ENCODE assay signal across 38 mouse cellular contexts in the genomic region with DNA sequence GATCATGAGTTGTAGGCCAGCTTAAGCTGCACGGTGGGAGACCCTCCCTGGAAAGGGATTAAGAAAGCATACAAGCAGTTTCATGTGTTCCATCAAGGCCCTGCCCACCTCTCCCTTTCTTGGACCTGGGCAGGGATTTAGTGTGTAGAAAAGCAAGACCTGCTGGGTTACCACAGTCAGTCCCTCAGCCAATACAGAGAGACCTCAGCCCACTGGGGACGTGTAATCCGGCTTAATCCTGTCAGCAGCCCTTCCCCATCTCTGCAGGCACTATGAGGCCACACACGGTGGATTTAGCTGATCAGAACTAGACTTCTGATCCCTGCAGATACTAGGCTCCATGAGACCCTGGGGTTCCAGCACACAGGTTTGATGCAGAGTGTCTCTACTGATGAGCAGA. TPM values are rescaled to one million over a fixed set of nuclear protein-coding genes. Genes with fewer than 3 reads are reported as not detected.
DNase-seq lines count a peak whose midpoint lies in the region; ATAC-seq and TF ChIP-seq lines count a peak whose summit lies in the region.
"Had no signal": no experiment of that assay in that cellular context is flagged by ENCODE, and none has a peak within 500 bp of the region (broad histone marks: within the 10 kb centered on the region; RNA-seq: fewer than 3 reads in every experiment).

No protein-coding gene starts in this region.

- no peaks in the 10 kb centered on the region for H3K9me3 ChIP-seq in forebrain, embryonic 12.5 days
- H3K9me3 ChIP-seq in forebrain, embryonic 14.5 days (replicated peaks; ENCODE audit: control insufficient read depth, low read length) = no peaks in the 10 kb centered on the region
- H3K9me3 ChIP-seq in midbrain, embryonic 10.5 days (replicated peaks) = no peaks in the 10 kb centered on the region
- H3K9me3 ChIP-seq in midbrain, embryonic 15.5 days = no peaks in the 10 kb centered on the region
- H3K9me3 ChIP-seq in hindbrain, embryonic 13.5 days = no peaks in the 10 kb centered on the region
- H3K9me3 ChIP-seq: embryonic facial prominence, embryonic 13.5 days; heart, embryonic 10.5 days; heart, embryonic 15.5 days; limb, embryonic 10.5 days; limb, embryonic 15.5 days; neural tube, embryonic 13.5 days had no signal

- H3K36me3 ChIP-seq in forebrain, embryonic 12.5 days (replicated peaks) = no peaks in the 10 kb centered on the region
- no peaks in the 10 kb centered on the region for H3K36me3 ChIP-seq in forebrain, embryonic 14.5 days (ENCODE audit: control insufficient read depth, insufficient read depth, low read length)
- no peaks in the 10 kb centered on the region for H3K36me3 ChIP-seq in midbrain, embryonic 10.5 days
- H3K36me3 ChIP-seq in midbrain, embryonic 15.5 days (replicated peaks) = no peaks in the 10 kb centered on the region
- H3K36me3 ChIP-seq in hindbrain, embryonic 13.5 days = no peaks in the 10 kb centered on the region
- H3K36me3 ChIP-seq: embryonic facial prominence, embryonic 13.5 days; heart, embryonic 10.5 days; heart, embryonic 15.5 days; limb, embryonic 10.5 days; limb, embryonic 15.5 days; neural tube, embryonic 13.5 days had no signal

- H3K9ac ChIP-seq in forebrain, embryonic 12.5 days = no peak overlapping the region
- H3K9ac ChIP-seq in forebrain, embryonic 14.5 days (ENCODE audit: low read length) = no peak overlapping the region
- H3K9ac ChIP-seq in midbrain, embryonic 15.5 days = no peak overlapping the region
- H3K9ac ChIP-seq in hindbrain, embryonic 13.5 days = no peak overlapping the region; the same call in 1 of the 2 replicates
- H3K9ac ChIP-seq: embryonic facial prominence, embryonic 13.5 days; heart, embryonic 15.5 days; limb, embryonic 15.5 days; liver, embryonic 14.5 days; neural tube, embryonic 13.5 days had no signal

- TF ChIP-seq POLR2A in brain, embryonic 14.5 days (IDR thresholded peaks at IDR 0.05; ENCODE audit: borderline replicate concordance, extremely low read depth, insufficient read depth, insufficient read length, poor library complexity, severe bottlenecking) = no peak

- TF ChIP-seq CTCF in brain, embryonic 14.5 days (IDR thresholded peaks at IDR 0.05; ENCODE audit: borderline replicate concordance, extremely low read depth, insufficient read depth, insufficient read length) = no peak

- no peak for DNase-seq in forebrain, embryonic 14.5 days (ENCODE audit: low spot score)
- DNase-seq in midbrain, embryonic 10.5 days (ENCODE audit: low spot score) = peak; percentile 76
- DNase-seq in brain, embryonic 14.5 days (ENCODE audit: low read depth) = peak; percentile 67
- DNase-seq in MN1 (ENCODE audit: low spot score) = no peak
- no peak for DNase-seq in layer of hippocampus, adult 8-10 months (ENCODE audit: low spot score in 2 of 2)
- DNase-seq: adrenal gland, adult 2 months; adrenal gland, postnatal 36 days; B cell, adult 2 months; cerebellum, adult 2 months; cerebellum, postnatal 14 days; gastrocnemius, postnatal 10 days; heart, postnatal 36 days; kidney, adult 9 months; kidney, postnatal 10 days; layer of hippocampus, adult 9-11 months; lung, adult 2 months; lung, postnatal 10 days; right cerebral cortex, adult 18-20 months; spleen, adult 18-20 months; thymus, postnatal 14 days had no signal

- no peak overlapping the region for H3K4me3 ChIP-seq in forebrain, embryonic 12.5 days (replicated peaks)
- no peak overlapping the region for H3K4me3 ChIP-seq in forebrain, embryonic 14.5 days (ENCODE audit: low read depth, low read length)
- 0 out of 2 replicates have a peak overlapping the region, but pooled peaks have one; percentile 52 for H3K4me3 ChIP-seq in midbrain, embryonic 10.5 days
- H3K4me3 ChIP-seq in midbrain, embryonic 15.5 days = no peak overlapping the region
- no peak overlapping the region for H3K4me3 ChIP-seq in hindbrain, embryonic 13.5 days
- H3K4me3 ChIP-seq: embryonic facial prominence, embryonic 13.5 days; heart, embryonic 10.5 days; heart, embryonic 15.5 days; limb, embryonic 10.5 days; limb, embryonic 15.5 days; neural tube, embryonic 13.5 days had no signal

- 0 out of 2 replicates have a peak overlapping the region, but pooled peaks have one; percentile 31 for H3K27ac ChIP-seq in forebrain, embryonic 12.5 days
- no peak overlapping the region for H3K27ac ChIP-seq in forebrain, embryonic 14.5 days (ENCODE audit: low read depth, low read length)
- no peak overlapping the region for H3K27ac ChIP-seq in midbrain, embryonic 10.5 days (replicated peaks)
- H3K27ac ChIP-seq in midbrain, embryonic 15.5 days = no peak overlapping the region
- H3K27ac ChIP-seq in hindbrain, embryonic 13.5 days = no peak overlapping the region
- H3K27ac ChIP-seq: embryonic facial prominence, embryonic 13.5 days; heart, embryonic 10.5 days; heart, embryonic 15.5 days; limb, embryonic 10.5 days; limb, embryonic 15.5 days; liver, embryonic 14.5 days; macrophage had no signal

- peak overlapping the region; percentile 65; the same call in 1 of the 2 replicates for H3K4me2 ChIP-seq in forebrain, embryonic 12.5 days
- H3K4me2 ChIP-seq in forebrain, embryonic 14.5 days (ENCODE audit: low read length) = no peak overlapping the region
- no peak overlapping the region for H3K4me2 ChIP-seq in midbrain, embryonic 15.5 days
- peak overlapping the region; percentile 13 for H3K4me2 ChIP-seq in hindbrain, embryonic 13.5 days
- H3K4me2 ChIP-seq: embryonic facial prominence, embryonic 13.5 days; heart, embryonic 15.5 days; limb, embryonic 15.5 days; neural tube, embryonic 13.5 days had no signal

- peaks cover 86% of the 10 kb centered on the region for H3K27me3 ChIP-seq in forebrain, embryonic 12.5 days
- peaks cover 10% of the 10 kb centered on the region; the same call in 1 of the 2 replicates for H3K27me3 ChIP-seq in forebrain, embryonic 14.5 days (replicated peaks; ENCODE audit: control insufficient read depth, insufficient read depth, low read length)
- peaks cover 100% of the 10 kb centered on the region for H3K27me3 ChIP-seq in midbrain, embryonic 10.5 days (ENCODE audit: low read depth, poor library complexity, severe bottlenecking)
- H3K27me3 ChIP-seq in midbrain, embryonic 15.5 days (replicated peaks) = peaks cover 43% of the 10 kb centered on the region
- H3K27me3 ChIP-seq in hindbrain, embryonic 13.5 days = peaks cover 31% of the 10 kb centered on the region

- ATAC-seq in forebrain, embryonic 12.5 days (ENCODE audit: low FRiP score) = no peak
- ATAC-seq in forebrain, embryonic 14.5 days = no peak
- no peak for ATAC-seq in midbrain, embryonic 15.5 days (replicated peaks)
- no peak for ATAC-seq in hindbrain, embryonic 13.5 days (ENCODE audit: low FRiP score)
- ATAC-seq: activated CD4-positive, CD25-positive, alpha-beta regulatory T cell, adult 4 months; intestine, postnatal 0 days had no signal

- WGBS in forebrain, embryonic 12.5 days = 7% methylated on average over 4 of the region's 4 CpGs
- WGBS in forebrain, embryonic 14.5 days = 19% methylated on average over 4 of the region's 4 CpGs
- 4% methylated on average over 4 of the region's 4 CpGs for WGBS in midbrain, embryonic 10.5 days
- WGBS in midbrain, embryonic 15.5 days = 10% methylated on average over 4 of the region's 4 CpGs
- WGBS in hindbrain, embryonic 13.5 days = 17% methylated on average over 4 of the region's 4 CpGs

- H3K4me1 ChIP-seq in forebrain, embryonic 12.5 days = peaks cover 65% of the 10 kb centered on the region
- H3K4me1 ChIP-seq in forebrain, embryonic 14.5 days (ENCODE audit: control insufficient read depth, insufficient read depth, low read length) = peaks cover 33% of the 10 kb centered on the region
- H3K4me1 ChIP-seq in midbrain, embryonic 10.5 days = peaks cover 70% of the 10 kb centered on the region
- H3K4me1 ChIP-seq in midbrain, embryonic 15.5 days = peaks cover 50% of the 10 kb centered on the region
- H3K4me1 ChIP-seq in hindbrain, embryonic 13.5 days (replicated peaks) = peaks cover 66% of the 10 kb centered on the region

RNA-seq across cellular contexts. Expression of a gene that starts 10.7 kb away (rescaled TPM):
- polyA plus RNA-seq in forebrain, embryonic 12.5 days (2016; fragmentation: Nextera tagmentation; extraction: Ambion mirVana) = 2.3 and 3.1 TPM in 2 replicates
- polyA plus RNA-seq in forebrain, embryonic 14.5 days (2014; fragmentation: Nextera tagmentation; extraction: Ambion mirVana) = 0.93 and 1.2 TPM in 2 replicates
- 5.1 and 16.6 TPM in 2 replicates for polyA plus RNA-seq in midbrain, embryonic 10.5 days (2016; fragmentation: Nextera tagmentation; extraction: Ambion mirVana)
- 1.2 TPM in 2 replicates for polyA plus RNA-seq in midbrain, embryonic 15.5 days (2015; fragmentation: Nextera tagmentation; extraction: Ambion mirVana)
- 1.3 and 4.0 TPM in 2 replicates for polyA plus RNA-seq in brain, embryonic 14.5 days (2012; rRNA removed)
- polyA plus RNA-seq in hindbrain, embryonic 13.5 days (2015; fragmentation: Nextera tagmentation; extraction: Ambion mirVana) = 16.5 and 28.5 TPM in 2 replicates
- not detected for total RNA-seq in layer of hippocampus, adult 8-10 months (2022)
- total RNA-seq: adrenal gland, adult 2 months; adrenal gland, postnatal 36 days; gastrocnemius, postnatal 10 days; heart, postnatal 36 days; megakaryocyte-erythroid progenitor cell, adult 5-6 weeks had no signal
- polyA plus RNA-seq: activated CD4-positive, CD25-positive, alpha-beta regulatory T cell, adult 4 months; adrenal gland, adult 2 months; cerebellum, adult 2 months; gonadal fat pad, adult 2 months; heart, embryonic 10.5 days; heart, embryonic 15.5 days; intestine, postnatal 0 days; large intestine, adult 2 months; limb, embryonic 10.5 days; limb, embryonic 15.5 days; liver, embryonic 14.5 days; lung, adult 2 months; macrophage had no signal

RNA-seq across cellular contexts. Expression of a gene that starts 22.7 kb away (rescaled TPM):
- polyA plus RNA-seq in forebrain, embryonic 12.5 days (2016; fragmentation: Nextera tagmentation; extraction: Ambion mirVana) = 21.5 and 22.3 TPM in 2 replicates
- 114 and 141 TPM in 2 replicates for polyA plus RNA-seq in forebrain, embryonic 14.5 days (2014; fragmentation: Nextera tagmentation; extraction: Ambion mirVana)
- 2.0 and 4.7 TPM in 2 replicates for polyA plus RNA-seq in midbrain, embryonic 10.5 days (2016; fragmentation: Nextera tagmentation; extraction: Ambion mirVana)
- polyA plus RNA-seq in midbrain, embryonic 15.5 days (2015; fragmentation: Nextera tagmentation; extraction: Ambion mirVana) = 277 and 280 TPM in 2 replicates
- polyA plus RNA-seq in brain, embryonic 14.5 days (2012; rRNA removed) = 146 and 172 TPM in 2 replicates
- polyA plus RNA-seq in hindbrain, embryonic 13.5 days (2015; fragmentation: Nextera tagmentation; extraction: Ambion mirVana) = 104 and 105 TPM in 2 replicates
- total RNA-seq in layer of hippocampus, adult 8-10 months (2022) = 100 to 1,000 TPM; 217 to 237 (median 229) TPM
- total RNA-seq: heart, postnatal 36 days; megakaryocyte-erythroid progenitor cell, adult 5-6 weeks had no signal
- polyA plus RNA-seq: activated CD4-positive, CD25-positive, alpha-beta regulatory T cell, adult 4 months; liver, embryonic 14.5 days; macrophage had no signal

RNA-seq across cellular contexts. Expression of a gene that starts 23.1 kb away (rescaled TPM):
- 75.6 and 84.8 TPM in 2 replicates for polyA plus RNA-seq in forebrain, embryonic 12.5 days (2016; fragmentation: Nextera tagmentation; extraction: Ambion mirVana)
- polyA plus RNA-seq in forebrain, embryonic 14.5 days (2014; fragmentation: Nextera tagmentation; extraction: Ambion mirVana) = 64.3 and 67.7 TPM in 2 replicates
- 74.0 and 80.0 TPM in 2 replicates for polyA plus RNA-seq in midbrain, embryonic 10.5 days (2016; fragmentation: Nextera tagmentation; extraction: Ambion mirVana)
- polyA plus RNA-seq in midbrain, embryonic 15.5 days (2015; fragmentation: Nextera tagmentation; extraction: Ambion mirVana) = 61.3 and 62.6 TPM in 2 replicates
- 70.3 and 76.2 TPM in 2 replicates for polyA plus RNA-seq in brain, embryonic 14.5 days (2012; rRNA removed)
- polyA plus RNA-seq in hindbrain, embryonic 13.5 days (2015; fragmentation: Nextera tagmentation; extraction: Ambion mirVana) = 55.8 and 60.9 TPM in 2 replicates
- 10 to 100 TPM; 36.0 to 39.0 (median 36.7) TPM for total RNA-seq in layer of hippocampus, adult 8-10 months (2022)

RNA-seq across cellular contexts. Expression of a gene that starts 23.4 kb away (rescaled TPM):
- polyA plus RNA-seq in forebrain, embryonic 12.5 days (2016; fragmentation: Nextera tagmentation; extraction: Ambion mirVana) = 47.2 and 56.2 TPM in 2 replicates
- 52.5 and 53.6 TPM in 2 replicates for polyA plus RNA-seq in forebrain, embryonic 14.5 days (2014; fragmentation: Nextera tagmentation; extraction: Ambion mirVana)
- polyA plus RNA-seq in midbrain, embryonic 10.5 days (2016; fragmentation: Nextera tagmentation; extraction: Ambion mirVana) = 42.6 and 43.8 TPM in 2 replicates
- 56.6 and 58.0 TPM in 2 replicates for polyA plus RNA-seq in midbrain, embryonic 15.5 days (2015; fragmentation: Nextera tagmentation; extraction: Ambion mirVana)
- polyA plus RNA-seq in brain, embryonic 14.5 days (2012; rRNA removed) = 88.0 and 121 TPM in 2 replicates
- 52.5 and 54.2 TPM in 2 replicates for polyA plus RNA-seq in hindbrain, embryonic 13.5 days (2015; fragmentation: Nextera tagmentation; extraction: Ambion mirVana)
- 10 to 100 TPM; 21.2 to 27.8 (median 27.0) TPM for total RNA-seq in layer of hippocampus, adult 8-10 months (2022)

RNA-seq across cellular contexts. Expression of a gene that starts 33.6 kb away (rescaled TPM):
- not detected in 2 replicates for polyA plus RNA-seq in forebrain, embryonic 12.5 days (2016; fragmentation: Nextera tagmentation; extraction: Ambion mirVana)
- not detected in 2 replicates for polyA plus RNA-seq in forebrain, embryonic 14.5 days (2014; fragmentation: Nextera tagmentation; extraction: Ambion mirVana)
- polyA plus RNA-seq in midbrain, embryonic 10.5 days (2016; fragmentation: Nextera tagmentation; extraction: Ambion mirVana) = not detected in 2 replicates
- not detected in 2 replicates for polyA plus RNA-seq in midbrain, embryonic 15.5 days (2015; fragmentation: Nextera tagmentation; extraction: Ambion mirVana)
- 6.4 TPM in 1 of 2 replicates, not detected in the other for polyA plus RNA-seq in brain, embryonic 14.5 days (2012; rRNA removed)
- polyA plus RNA-seq in hindbrain, embryonic 13.5 days (2015; fragmentation: Nextera tagmentation; extraction: Ambion mirVana) = not detected in 2 replicates
- under 1 TPM in 1 of 4 experiments, not detected in 3; 0.56 TPM for total RNA-seq in layer of hippocampus, adult 8-10 months (2022)
- total RNA-seq: adrenal gland, adult 2 months; adrenal gland, postnatal 36 days; gastrocnemius, postnatal 10 days; heart, postnatal 36 days; left cerebral cortex, postnatal 10 days; megakaryocyte-erythroid progenitor cell, adult 5-6 weeks had no signal
- polyA plus RNA-seq: activated CD4-positive, CD25-positive, alpha-beta regulatory T cell, adult 4 months; adrenal gland, adult 2 months; cerebellum, adult 2 months; cortical plate, adult 2 months; embryonic facial prominence, embryonic 13.5 days; gonadal fat pad, adult 2 months; heart, embryonic 10.5 days; limb, embryonic 10.5 days; limb, embryonic 15.5 days; liver, embryonic 14.5 days; lung, adult 2 months; macrophage; neural tube, embryonic 13.5 days had no signal

Comparison
In these comparisons a context has a peak if more than half of its experiments do, and no peak if none do; other contexts are left out.
1. H3K4me2 ChIP-seq: peak in forebrain, embryonic 12.5 days (single experiment) and hindbrain, embryonic 13.5 days (single experiment); none in forebrain, embryonic 14.5 days (single experiment) and midbrain, embryonic 15.5 days (single experiment).
2. DNase-seq: peak in midbrain, embryonic 10.5 days (single experiment) and brain, embryonic 14.5 days (single experiment); none in forebrain, embryonic 14.5 days (single experiment), MN1 (single experiment) and layer of hippocampus, adult 8-10 months (0 of 2).